ENCODE assay signal across 18 mouse cellular contexts in genomic region chr6:116073610-116074009, GRCm38 (mm10).
A peak's percentile ranks its signal among the peaks of the same experiment; 100 is the strongest.
DNase-seq lines count a peak whose midpoint lies in the region; ATAC-seq and TF ChIP-seq lines count a peak whose summit lies in the region.
"Had no signal": no experiment of that assay in that cellular context is flagged by ENCODE, and none has a peak within 500 bp of the region (broad histone marks: within the 10 kb centered on the region; RNA-seq: fewer than 3 reads in every experiment).

No protein-coding gene starts in this region.

- 71% methylated on average over 4 of the region's 4 CpGs for WGBS in liver, postnatal 0 days (ENCODE audit: insufficient replicate concordance)
- 36% methylated on average over 4 of the region's 4 CpGs for WGBS in heart, embryonic 14.5 days

- H3K9me3 ChIP-seq in liver, postnatal 0 days (ENCODE audit: low read length): no peaks in the 10 kb centered on the region
- H3K9me3 ChIP-seq in heart, embryonic 14.5 days (ENCODE audit: control insufficient read depth, low read length): no peaks in the 10 kb centered on the region
- H3K9me3 ChIP-seq: forebrain, embryonic 10.5 days; G1E; kidney, embryonic 15.5 days; neural tube, embryonic 12.5 days had no signal

- no peaks in the 10 kb centered on the region for H3K36me3 ChIP-seq in liver, postnatal 0 days (replicated peaks; ENCODE audit: insufficient read depth, low read length)
- H3K36me3 ChIP-seq in heart, embryonic 14.5 days (ENCODE audit: control insufficient read depth, insufficient read depth, low read length): no peaks in the 10 kb centered on the region
- H3K36me3 ChIP-seq: forebrain, embryonic 10.5 days; G1E; kidney, embryonic 15.5 days; neural tube, embryonic 12.5 days had no signal

- H3K4me2 ChIP-seq in liver, postnatal 0 days (ENCODE audit: low read depth, low read length): no peak overlapping the region
- H3K4me2 ChIP-seq in heart, embryonic 14.5 days (ENCODE audit: low read length): peak overlapping the region; percentile 64
- H3K4me2 ChIP-seq: kidney, embryonic 15.5 days; neural tube, embryonic 12.5 days had no signal

- peaks cover 8% of the 10 kb centered on the region for H3K4me1 ChIP-seq in liver, postnatal 0 days (ENCODE audit: insufficient read depth)
- H3K4me1 ChIP-seq in heart, embryonic 14.5 days (ENCODE audit: control insufficient read depth in 2 of 2, insufficient read depth in 2 of 2, low read length in 2 of 2): peaks cover 11 to 46% of the 10 kb centered on the region in 2 experiments

- no peak for TF ChIP-seq CTCF in liver, postnatal 0 days (IDR thresholded peaks at IDR 0.05; ENCODE audit: low read depth)

- H3K27me3 ChIP-seq in liver, postnatal 0 days (ENCODE audit: insufficient read depth, low read length): no peaks in the 10 kb centered on the region
- H3K27me3 ChIP-seq in heart, embryonic 14.5 days (ENCODE audit: control insufficient read depth, insufficient read depth, low read length): no peaks in the 10 kb centered on the region
- H3K27me3 ChIP-seq: kidney, embryonic 15.5 days; neural tube, embryonic 12.5 days had no signal

- DNase-seq in heart, adult 11 months: peak; percentile 80
- no peak for DNase-seq in heart, adult 9 months (ENCODE audit: low spot score in 2 of 2)
- no peak for DNase-seq in liver, postnatal 0 days
- no peak for DNase-seq in liver
- DNase-seq in retina, postnatal 1 day: peak; percentile 12
- DNase-seq in kidney, adult 9 months: no peak
- no peak for DNase-seq in spleen, adult 12 weeks (ENCODE audit: low spot score)
- DNase-seq: forebrain, postnatal 0 days; kidney, postnatal 4 days; thymus, adult 2 months had no signal

- peak overlapping the region; percentile 68 for H3K27ac ChIP-seq in liver, postnatal 0 days (ENCODE audit: low read depth)
- peak overlapping the region; percentile 96 to 99 for H3K27ac ChIP-seq in heart, embryonic 14.5 days (replicated peaks in 1 of 2; ENCODE audit: control insufficient read depth in 1 of 2, insufficient read depth in 1 of 2, low read depth in 2 of 2, low read length in 2 of 2)
- H3K27ac ChIP-seq: forebrain, embryonic 10.5 days; kidney, embryonic 15.5 days; neural tube, embryonic 12.5 days had no signal

- no peak for TF ChIP-seq EP300 in liver, postnatal 0 days (IDR thresholded peaks at IDR 0.05; ENCODE audit: low read depth)

- no peak for ATAC-seq in liver, postnatal 0 days
- ATAC-seq in heart, embryonic 14.5 days (ENCODE audit: insufficient number of reproducible peaks, insufficient read depth, low FRiP score, low read depth): no peak
- ATAC-seq: activated CD4-positive, CD25-positive, alpha-beta regulatory T cell, adult 4 months; forebrain, postnatal 0 days; hindbrain, embryonic 16.5 days; intestine, embryonic 16.5 days had no signal

- no peak overlapping the region for H3K9ac ChIP-seq in liver, postnatal 0 days (replicated peaks)
- no peak overlapping the region for H3K9ac ChIP-seq in heart, embryonic 14.5 days (ENCODE audit: low read length)
- H3K9ac ChIP-seq: forebrain, postnatal 0 days; kidney, embryonic 15.5 days; neural tube, embryonic 12.5 days had no signal

- H3K4me3 ChIP-seq in liver, postnatal 0 days (ENCODE audit: low read depth, low read length): no peak overlapping the region
- no peak overlapping the region for H3K4me3 ChIP-seq in heart, embryonic 14.5 days (ENCODE audit: control insufficient read depth in 1 of 2, insufficient read depth in 1 of 2, low read depth in 1 of 2, low read length in 2 of 2)
- H3K4me3 ChIP-seq: forebrain, embryonic 10.5 days; kidney, embryonic 15.5 days; neural tube, embryonic 12.5 days had no signal

Comparison
In these comparisons a context has a peak if more than half of its experiments do, and no peak if none do; other contexts are left out.
1. DNase-seq: peak in heart, adult 11 months (single experiment) and retina, postnatal 1 day (single experiment); none in heart, adult 9 months (0 of 2), liver, postnatal 0 days (single experiment), liver (single experiment), kidney, adult 9 months (single experiment) and spleen, adult 12 weeks (single experiment).